Mouse (Mus musculus): Measurements from ENCODE around the gene Hspb7. TPM values are rescaled to one million over a fixed set of nuclear protein-coding genes. Genes with fewer than 3 reads are reported as not detected.

Hspb7 gene
- polyA plus RNA-seq, 1 experiment from 2014 or later = 0.04 TPM

DNA sequence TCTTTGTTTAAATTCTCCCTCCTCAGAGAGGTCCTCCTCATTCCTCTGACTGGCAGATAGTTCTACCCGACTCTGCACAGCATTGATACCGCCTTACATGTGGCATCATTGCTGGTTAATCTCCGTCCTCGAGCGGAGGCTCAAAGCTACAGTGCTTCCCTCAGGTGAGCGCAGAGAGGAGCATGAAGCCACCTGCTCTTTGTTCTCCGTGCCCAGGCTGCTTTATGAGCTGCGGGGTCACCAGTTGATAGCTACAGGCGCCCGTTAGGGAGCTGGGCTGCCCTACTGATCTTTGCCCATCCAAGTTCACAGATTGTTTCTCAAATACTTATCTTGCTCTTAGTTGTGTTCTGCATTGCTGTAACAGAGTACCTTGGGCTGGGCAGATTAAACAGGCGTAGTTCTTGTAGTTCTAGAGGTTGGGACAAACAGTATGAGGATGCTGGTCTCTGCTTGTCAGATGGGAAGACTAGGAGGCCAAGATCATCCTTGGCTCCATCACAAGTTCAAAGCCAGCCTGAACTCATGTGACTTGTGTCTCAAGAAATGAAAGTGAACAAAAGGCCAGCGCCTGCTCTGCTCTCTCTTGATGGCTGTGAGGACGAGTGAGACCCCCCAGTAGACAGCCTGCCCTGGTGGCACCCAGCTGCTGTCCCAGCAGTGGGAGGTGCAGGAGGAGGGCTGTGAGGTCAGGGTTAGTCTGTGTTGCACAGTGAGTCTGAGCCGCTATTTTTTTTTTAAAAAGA, 35.8 kb downstream of the Hspb7 start:
- Histone ChIP-seq H3K4me3 (no peak overlapping the region), H3K4me2 (no peak overlapping the region), H3K4me1 (peaks cover 29% of the 10 kb centered on the region), H3K27me3 (replicated peaks) (no peaks in the 10 kb centered on the region), H3K9me3 (replicated peaks) (no peaks in the 10 kb centered on the region), H3K27ac (no peak overlapping the region), H3K9ac (no peak overlapping the region), H3K36me3 (peaks cover 34% of the 10 kb centered on the region)
- ATAC-seq = no peak
- 77% methylated on average over 14 of the region's 14 CpGs for WGBS (ENCODE audit: insufficient replicate concordance)

DNA sequence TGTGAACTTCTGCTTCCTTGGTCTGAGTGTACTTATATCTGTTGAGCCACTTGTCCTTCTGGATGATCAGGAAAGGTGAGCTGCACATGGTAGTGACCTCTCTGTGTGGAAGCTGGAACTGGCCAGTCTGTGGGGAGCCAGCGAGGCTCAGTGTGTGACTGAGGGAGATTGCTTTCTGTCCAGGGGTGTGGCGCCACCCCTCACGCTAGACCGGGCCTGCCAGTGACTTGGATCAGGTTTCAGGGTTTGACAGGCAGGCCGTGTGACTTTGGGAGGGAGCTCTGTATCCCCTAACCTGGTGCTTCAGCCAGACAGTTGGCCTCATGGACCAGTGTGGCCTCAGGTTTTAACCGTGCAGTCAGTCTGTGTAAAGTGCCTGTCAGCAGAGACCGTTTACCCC, 37.7 kb downstream of the Hspb7 start:
- Histone ChIP-seq H3K9me3 (replicated peaks) (no peaks in the 10 kb centered on the region), H3K27ac (no peak overlapping the region), H3K4me1 (peaks cover 29% of the 10 kb centered on the region), H3K4me2 (no peak overlapping the region), H3K27me3 (replicated peaks) (no peaks in the 10 kb centered on the region), H3K36me3 (peaks cover 32% of the 10 kb centered on the region), H3K4me3 (no peak overlapping the region), H3K9ac (no peak overlapping the region)
- no peak for ATAC-seq
- 47% methylated on average over 7 of the region's 7 CpGs for WGBS (ENCODE audit: insufficient replicate concordance)

DNA sequence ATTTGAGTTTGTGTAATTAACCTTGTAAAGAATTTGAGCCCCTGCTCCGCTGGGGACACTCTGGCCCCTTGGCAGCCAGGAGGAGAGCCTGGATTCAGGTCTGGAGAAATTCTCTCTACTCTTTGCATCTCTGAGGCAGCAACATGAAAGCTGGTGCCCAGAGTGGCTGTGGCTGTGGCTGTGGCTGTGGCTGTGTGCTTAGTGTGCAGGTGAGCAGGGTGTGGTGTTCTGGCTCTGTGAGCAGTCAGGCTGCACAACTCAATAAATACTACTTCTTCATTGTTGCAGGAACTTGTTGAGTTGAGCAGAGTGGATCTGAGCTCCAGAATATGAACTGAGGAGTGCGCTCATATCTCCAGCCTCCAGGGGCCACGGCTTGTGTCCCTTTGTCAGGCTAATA, 38.3 kb downstream of the Hspb7 start:
- WGBS (ENCODE audit: insufficient replicate concordance) = 77% methylated on average over 3 of the region's 3 CpGs
- no peak for ATAC-seq
- Histone ChIP-seq H3K4me1 (peaks cover 29% of the 10 kb centered on the region), H3K36me3 (peaks cover 32% of the 10 kb centered on the region), H3K4me3 (no peak overlapping the region), H3K9me3 (replicated peaks) (no peaks in the 10 kb centered on the region), H3K27ac (no peak overlapping the region), H3K9ac (no peak overlapping the region), H3K27me3 (replicated peaks) (no peaks in the 10 kb centered on the region), H3K4me2 (no peak overlapping the region)

DNA sequence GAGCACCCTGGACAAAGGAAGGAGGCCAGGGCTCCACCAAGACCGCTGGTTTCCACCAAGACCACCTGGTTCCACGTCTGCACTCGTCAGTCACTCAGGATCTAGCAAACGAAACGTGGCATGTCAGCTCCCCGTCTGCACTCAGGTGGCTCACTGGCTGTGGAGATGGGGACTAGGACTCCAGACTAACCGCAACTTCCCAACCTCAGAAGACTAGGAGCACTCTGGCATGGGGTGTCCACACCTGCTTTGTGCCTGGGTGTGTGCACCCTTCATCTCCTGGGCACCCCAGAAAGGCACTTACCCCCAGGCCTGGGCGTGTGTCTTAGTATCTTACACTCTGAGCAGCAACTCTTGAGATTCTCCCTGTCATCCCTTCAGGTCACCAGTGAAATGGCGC, 39.2 kb downstream of the Hspb7 start:
- WGBS (ENCODE audit: insufficient replicate concordance) = 83% methylated on average over 9 of the region's 9 CpGs
- peaks cover 41% of the 10 kb centered on the region for H3K36me3 ChIP-seq
- H3K4me3 ChIP-seq = no peak overlapping the region
- H3K27ac ChIP-seq = no peak overlapping the region
- no peak overlapping the region for H3K4me2 ChIP-seq
- no peak overlapping the region for H3K9ac ChIP-seq
- no peak for ATAC-seq
- no peaks in the 10 kb centered on the region for H3K9me3 ChIP-seq (replicated peaks)
- H3K4me1 ChIP-seq = peaks cover 27% of the 10 kb centered on the region
- no peaks in the 10 kb centered on the region for H3K27me3 ChIP-seq (replicated peaks)

DNA sequence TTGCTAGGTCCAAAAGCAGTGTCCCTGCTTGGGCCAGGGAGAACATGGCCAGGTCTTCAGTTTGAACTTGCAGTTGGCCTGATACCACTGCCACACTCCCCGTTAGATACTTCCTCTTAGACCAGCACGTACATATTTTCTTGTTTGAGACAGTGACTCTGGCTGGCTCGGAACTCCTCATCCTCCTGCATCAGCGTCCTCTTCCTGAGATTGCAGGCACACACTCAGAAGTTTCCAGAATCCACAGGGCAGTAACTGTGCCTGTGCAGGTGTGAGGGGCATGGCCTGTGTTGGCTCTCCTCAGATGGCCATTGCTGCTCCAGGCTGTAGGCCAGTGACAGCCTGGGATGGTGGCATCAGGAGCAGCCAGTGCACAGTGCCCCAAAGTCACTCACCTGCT, 39.9 kb downstream of the Hspb7 start:
- WGBS (ENCODE audit: insufficient replicate concordance) = 60% methylated on average over 4 of the region's 4 CpGs
- H3K9me3 ChIP-seq (replicated peaks) = no peaks in the 10 kb centered on the region
- ATAC-seq = no peak
- H3K36me3 ChIP-seq = peaks cover 48% of the 10 kb centered on the region
- no peak overlapping the region for H3K27ac ChIP-seq
- H3K4me1 ChIP-seq = peaks cover 20% of the 10 kb centered on the region; the same call in 1 of the 2 replicates
- H3K4me3 ChIP-seq = no peak overlapping the region
- H3K27me3 ChIP-seq (replicated peaks) = no peaks in the 10 kb centered on the region
- no peak overlapping the region for H3K9ac ChIP-seq
- no peak overlapping the region for H3K4me2 ChIP-seq

DNA sequence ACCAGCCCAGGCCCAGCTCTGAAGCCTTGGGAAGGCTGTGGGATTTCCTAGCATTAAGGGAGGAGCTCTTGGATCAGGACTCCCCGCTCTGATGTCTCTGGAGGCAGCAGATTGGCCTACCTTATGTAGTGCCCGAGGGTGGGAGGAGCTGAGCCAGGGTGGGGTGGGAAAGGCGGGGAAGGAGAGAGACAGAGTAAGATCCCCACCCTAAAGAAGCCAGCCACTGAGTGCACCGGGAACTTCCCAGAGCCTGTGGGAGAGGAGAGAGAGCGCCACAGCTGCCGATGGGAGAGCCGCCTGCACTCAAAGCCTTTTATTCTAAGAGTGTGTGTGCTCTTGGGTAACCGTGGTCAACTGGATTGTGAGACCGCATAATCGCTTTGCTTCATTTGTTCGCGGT, 40.5 kb downstream of the Hspb7 start:
- Histone ChIP-seq H3K4me3 (no peak overlapping the region), H3K36me3 (peaks cover 54% of the 10 kb centered on the region), H3K27ac (no peak overlapping the region), H3K4me2 (no peak overlapping the region), H3K9me3 (replicated peaks) (no peaks in the 10 kb centered on the region), H3K27me3 (replicated peaks) (no peaks in the 10 kb centered on the region), H3K4me1 (peaks cover 18% of the 10 kb centered on the region; the same call in 1 of the 2 replicates), H3K9ac (no peak overlapping the region)
- WGBS (ENCODE audit: insufficient replicate concordance) = 76% methylated on average over 12 of the region's 12 CpGs
- ATAC-seq = no peak

DNA sequence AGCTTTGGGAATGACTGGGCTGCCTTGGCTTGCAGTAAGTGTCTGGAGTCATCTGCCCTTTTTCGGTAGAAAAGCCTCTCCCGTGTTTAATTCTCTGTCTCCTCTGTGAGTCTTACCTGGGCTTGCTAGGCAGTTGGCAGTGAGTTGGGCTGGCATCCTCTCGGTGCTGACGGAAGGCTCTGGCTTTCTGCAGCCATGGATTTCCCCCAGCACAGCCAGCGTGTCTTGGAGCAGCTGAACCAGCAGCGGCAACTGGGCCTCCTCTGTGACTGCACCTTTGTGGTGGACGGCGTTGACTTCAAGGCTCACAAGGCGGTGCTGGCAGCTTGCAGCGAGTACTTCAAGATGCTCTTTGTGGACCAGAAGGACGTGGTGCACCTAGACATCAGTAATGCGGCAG, 41.0 kb downstream of the Hspb7 start:
- no peak overlapping the region for H3K4me3 ChIP-seq
- H3K36me3 ChIP-seq = peaks cover 59% of the 10 kb centered on the region
- H3K9me3 ChIP-seq (replicated peaks) = no peaks in the 10 kb centered on the region
- H3K4me1 ChIP-seq = peaks cover 18% of the 10 kb centered on the region; the same call in 1 of the 2 replicates
- H3K27ac ChIP-seq = no peak overlapping the region
- no peak overlapping the region for H3K9ac ChIP-seq
- no peaks in the 10 kb centered on the region for H3K27me3 ChIP-seq (replicated peaks)
- H3K4me2 ChIP-seq = no peak overlapping the region
- 84% methylated on average over 12 of the region's 12 CpGs for WGBS (ENCODE audit: insufficient replicate concordance)
- ATAC-seq = no peak

DNA sequence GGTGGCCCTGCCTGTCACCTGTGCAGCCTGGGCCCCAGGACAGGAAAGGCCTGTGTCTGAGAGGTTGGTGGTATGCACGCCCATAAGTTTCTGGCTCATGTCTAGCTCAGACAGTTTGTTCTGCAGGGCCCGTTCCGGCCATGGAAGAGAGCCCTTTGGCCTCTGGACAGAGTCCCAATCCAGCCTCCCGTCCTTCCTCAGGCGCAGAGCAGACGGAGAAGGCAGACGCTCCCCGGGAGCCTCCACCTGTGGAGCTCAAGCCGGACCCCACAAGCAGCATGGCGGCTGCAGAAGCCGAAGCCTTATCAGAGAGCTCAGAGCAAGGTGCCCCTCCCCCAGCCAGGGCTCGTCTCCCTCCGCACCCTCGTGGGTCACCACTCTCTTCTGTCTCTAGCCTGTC, 42.9 kb downstream of the Hspb7 start:
- Histone ChIP-seq H3K4me2 (no peak overlapping the region), H3K9ac (no peak overlapping the region), H3K27me3 (replicated peaks) (no peaks in the 10 kb centered on the region), H3K4me1 (peaks cover 10% of the 10 kb centered on the region; the same call in 1 of the 2 replicates), H3K27ac (no peak overlapping the region), H3K4me3 (no peak overlapping the region), H3K9me3 (replicated peaks) (no peaks in the 10 kb centered on the region), H3K36me3 (peaks cover 77% of the 10 kb centered on the region)
- ATAC-seq = no peak
- WGBS (ENCODE audit: insufficient replicate concordance) = 75% methylated on average over 14 of the region's 14 CpGs

DNA sequence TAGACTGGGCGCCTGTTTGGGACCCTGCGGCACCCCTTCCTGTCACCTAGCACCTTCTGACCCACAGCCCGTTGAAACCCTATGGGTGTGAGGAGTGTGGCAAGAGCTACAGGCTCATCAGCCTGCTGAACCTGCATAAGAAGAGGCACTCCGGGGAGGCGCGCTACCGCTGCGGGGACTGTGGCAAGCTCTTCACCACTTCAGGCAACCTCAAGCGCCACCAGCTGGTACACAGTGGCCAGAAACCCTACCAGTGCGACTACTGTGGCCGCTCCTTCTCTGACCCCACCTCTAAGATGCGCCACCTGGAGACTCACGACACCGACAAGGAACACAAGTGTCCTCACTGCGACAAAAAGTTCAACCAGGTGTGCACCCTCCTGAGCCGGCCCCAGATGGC, 44.1 kb downstream of the Hspb7 start:
- Histone ChIP-seq H3K4me1 (peaks cover 6% of the 10 kb centered on the region; the same call in 1 of the 2 replicates), H3K9me3 (replicated peaks) (no peaks in the 10 kb centered on the region), H3K27ac (no peak overlapping the region), H3K4me3 (no peak overlapping the region), H3K27me3 (replicated peaks) (no peaks in the 10 kb centered on the region), H3K4me2 (no peak overlapping the region), H3K9ac (no peak overlapping the region), H3K36me3 (peaks cover 82% of the 10 kb centered on the region)
- 81% methylated on average over 16 of the region's 16 CpGs for WGBS (ENCODE audit: insufficient replicate concordance)
- ATAC-seq = no peak

DNA sequence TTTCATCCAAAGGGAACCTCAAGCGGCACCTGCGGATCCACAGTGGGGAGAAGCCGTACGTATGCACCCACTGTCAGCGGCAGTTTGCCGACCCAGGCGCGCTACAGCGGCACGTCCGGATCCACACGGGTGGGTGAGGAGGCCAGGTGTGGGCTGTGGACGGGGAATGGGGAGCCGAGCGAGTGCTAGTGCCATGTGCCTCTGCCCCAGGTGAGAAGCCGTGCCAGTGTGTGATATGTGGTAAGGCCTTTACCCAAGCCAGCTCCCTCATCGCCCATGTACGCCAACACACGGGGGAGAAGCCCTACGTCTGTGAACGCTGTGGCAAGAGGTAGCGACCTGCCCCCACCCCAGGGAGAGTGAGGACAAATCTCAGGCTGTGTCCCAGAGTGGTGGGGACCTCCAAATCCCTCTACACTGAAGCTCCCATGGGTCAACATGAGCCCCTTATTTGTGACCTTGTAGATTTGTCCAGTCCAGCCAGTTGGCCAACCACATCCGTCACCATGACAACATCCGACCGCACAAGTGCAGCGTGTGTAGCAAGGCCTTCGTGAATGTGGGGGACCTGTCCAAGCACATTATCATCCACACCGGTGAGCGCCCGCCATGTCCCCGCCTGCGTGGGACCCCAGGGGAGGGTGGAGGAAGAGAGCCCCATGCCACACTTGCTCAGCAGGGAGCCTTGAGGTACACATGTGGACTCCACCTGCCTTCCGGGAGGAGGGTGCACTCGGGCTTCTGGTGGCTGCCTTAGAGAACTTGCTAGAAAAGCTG, 45.1 kb downstream of the Hspb7 start:
- peaks cover 4% of the 10 kb centered on the region; the same call in 1 of the 2 replicates for H3K4me1 ChIP-seq
- ATAC-seq = no peak
- H3K9ac ChIP-seq = no peak overlapping the region
- H3K4me3 ChIP-seq = no peak overlapping the region
- H3K9me3 ChIP-seq (replicated peaks) = no peaks in the 10 kb centered on the region
- H3K4me2 ChIP-seq = no peak overlapping the region
- WGBS (ENCODE audit: insufficient replicate concordance) = 92% methylated on average over 34 of the region's 34 CpGs
- H3K36me3 ChIP-seq = peaks cover 91% of the 10 kb centered on the region
- H3K27me3 ChIP-seq (replicated peaks) = no peaks in the 10 kb centered on the region
- no peak overlapping the region; the same call in 1 of the 2 replicates for H3K27ac ChIP-seq

DNA sequence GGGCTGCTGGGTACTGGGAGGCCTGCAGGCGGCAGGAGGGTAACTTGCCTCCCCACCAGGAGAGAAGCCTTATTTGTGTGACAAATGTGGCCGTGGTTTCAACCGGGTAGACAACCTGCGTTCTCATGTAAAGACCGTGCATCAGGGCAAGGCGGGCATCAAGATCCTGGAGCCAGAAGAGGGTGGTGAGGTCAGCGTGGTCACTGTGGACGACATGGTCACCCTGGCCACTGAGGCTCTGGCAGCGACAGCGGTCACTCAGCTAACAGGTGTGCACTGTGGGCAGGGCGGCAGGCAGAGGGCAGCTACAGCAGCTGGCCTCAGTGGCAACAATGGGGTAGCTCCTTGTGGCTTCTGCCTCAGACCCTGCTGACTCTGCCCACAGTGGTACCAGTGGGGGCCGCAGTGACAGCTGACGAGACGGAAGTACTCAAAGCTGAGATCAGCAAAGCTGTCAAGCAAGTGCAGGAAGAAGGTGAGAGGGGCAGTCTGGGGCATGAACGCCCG, 45.8 kb downstream of the Hspb7 start:
- Histone ChIP-seq H3K27ac (no peak overlapping the region; the same call in 1 of the 2 replicates), H3K4me2 (no peak overlapping the region), H3K36me3 (peaks cover 97% of the 10 kb centered on the region), H3K9ac (no peak overlapping the region), H3K4me3 (no peak overlapping the region), H3K27me3 (replicated peaks) (no peaks in the 10 kb centered on the region), H3K9me3 (replicated peaks) (0 out of 2 replicates have a peak, but pooled peaks cover under 1% of the 10 kb centered on the region), H3K4me1 (no peaks in the 10 kb centered on the region)
- WGBS (ENCODE audit: insufficient replicate concordance) = 86% methylated on average over 16 of the region's 16 CpGs
- no peak for ATAC-seq

All from liver, embryonic 12.5 days (tissue).